Mouse (Mus musculus) neural tube, embryonic 12.5 days (tissue): ENCODE measurements at regions not wholly inside any gene's neighbourhood (a gene's known extent, or its start where the extent isn't known, plus 50 kb on each side); places are given as distances from the start of the nearest gene placed in this dataset.

Experiments used
- ATAC-seq: fragments of 200-750 bp; cut with Nextera tagmentation; 2 replicates; pipeline ENCODE4 v1.8.0; 2017; ENCODE audit warnings: low read depth, mild to moderate bottlenecking, moderate TSS enrichment, moderate library complexity; ENCODE audit not compliant: low FRiP score
- H3K27ac ChIP-seq: fragments of 300-500 bp; sonication (generic); 2 replicates; pipeline ENCODE4 v1.5.1; 2016
- H3K27me3 ChIP-seq: fragments of 300-500 bp; sonication (generic); replicated peaks from 2 replicates; pipeline ENCODE4 v1.6.1; 2016; ENCODE audit warnings: mild to moderate bottlenecking
- H3K36me3 ChIP-seq: fragments of 300-500 bp; sonication (generic); 2 replicates; pipeline ENCODE4 v1.6.1; 2016; ENCODE audit warnings: mild to moderate bottlenecking
- H3K4me1 ChIP-seq: fragments of 300-500 bp; sonication (generic); 2 replicates; pipeline ENCODE4 v1.6.1; 2016
- H3K4me2 ChIP-seq: fragments of 300-500 bp; sonication (generic); replicated peaks from 2 replicates; pipeline ENCODE4 v1.6.1; 2016; ENCODE audit warnings: mild to moderate bottlenecking
- H3K4me3 ChIP-seq: fragments of 300-500 bp; sonication (generic); 2 replicates; pipeline ENCODE4 v1.5.1; 2016
- H3K9ac ChIP-seq: fragments of 300-500 bp; sonication (generic); 2 replicates; pipeline ENCODE4 v1.6.1; 2016; ENCODE audit warnings: mild to moderate bottlenecking
- H3K9me3 ChIP-seq: fragments of 300-500 bp; sonication (generic); 2 replicates; pipeline ENCODE4 v1.6.1; 2016; ENCODE audit warnings: mild to moderate bottlenecking
- WGBS: fragments of 180-500 bp; shearing (Covaris S2); methylation state at CpG from one replicate; pipeline ENCODE4 v1.1.7; 2016; 5-methylcytosine and 5-hydroxymethylcytosine counted together

- no peak for ATAC-seq
- no peaks in the 10 kb centered on the region for H3K4me1 ChIP-seq
- H3K9me3 ChIP-seq = no peaks in the 10 kb centered on the region
- no peak overlapping the region for H3K27ac ChIP-seq
- no peak overlapping the region for H3K4me3 ChIP-seq
- H3K4me2 ChIP-seq = no peak overlapping the region
- 68% methylated on average over 5 of the region's 5 CpGs for WGBS
- H3K27me3 ChIP-seq = no peaks in the 10 kb centered on the region
- H3K9ac ChIP-seq = no peak overlapping the region
- H3K36me3 ChIP-seq = no peaks in the 10 kb centered on the region
These were observed 60.8 kb downstream of the Dmrta2 start for GRCm38 (mm10) chr4:110038696-110039095.

DNA sequence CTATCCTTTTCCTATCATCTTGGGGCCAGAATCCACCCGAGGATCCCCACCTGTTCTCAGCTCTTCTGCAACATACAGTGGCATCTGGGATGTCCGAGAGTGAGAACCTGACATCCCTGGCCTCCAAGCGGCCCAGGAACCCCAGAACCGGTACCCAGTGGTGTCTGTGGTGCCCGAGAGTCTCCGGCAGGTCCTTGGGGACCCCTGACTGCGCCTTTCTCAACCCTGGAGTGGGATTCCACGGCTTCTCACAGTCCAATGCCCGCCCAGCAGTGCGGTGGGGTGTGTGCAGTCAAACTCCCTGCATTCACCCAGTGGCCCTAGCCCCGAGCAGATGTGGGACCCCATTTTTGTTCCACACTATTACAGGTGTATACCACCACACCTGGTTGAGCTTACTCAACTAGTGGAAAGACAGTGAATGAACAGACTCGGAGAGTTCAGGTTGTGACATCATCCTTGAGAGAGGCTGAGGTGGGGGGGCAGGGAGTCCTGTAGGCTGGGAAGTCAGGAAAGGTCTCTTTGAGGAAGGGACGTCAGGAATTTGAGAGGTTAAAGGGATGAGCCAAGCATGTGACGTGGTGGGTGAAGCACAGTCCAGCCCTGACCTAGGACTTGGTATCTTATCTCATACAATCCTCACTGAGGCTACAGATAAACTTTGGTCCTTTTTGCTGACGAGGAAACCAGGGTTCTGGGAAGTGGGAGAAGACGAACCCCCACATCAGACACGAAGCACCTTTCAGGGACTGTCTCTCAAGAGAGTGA lies 67.2 kb downstream of the Dmrta2 start:
- Histone ChIP-seq H3K4me1 (no peaks in the 10 kb centered on the region), H3K36me3 (no peaks in the 10 kb centered on the region), H3K27ac (no peak overlapping the region), H3K4me2 (no peak overlapping the region), H3K9me3 (no peaks in the 10 kb centered on the region), H3K9ac (no peak overlapping the region), H3K4me3 (no peak overlapping the region), H3K27me3 (no peaks in the 10 kb centered on the region)
- no peak for ATAC-seq
- WGBS = 89% methylated on average over 17 of the region's 17 CpGs

DNA sequence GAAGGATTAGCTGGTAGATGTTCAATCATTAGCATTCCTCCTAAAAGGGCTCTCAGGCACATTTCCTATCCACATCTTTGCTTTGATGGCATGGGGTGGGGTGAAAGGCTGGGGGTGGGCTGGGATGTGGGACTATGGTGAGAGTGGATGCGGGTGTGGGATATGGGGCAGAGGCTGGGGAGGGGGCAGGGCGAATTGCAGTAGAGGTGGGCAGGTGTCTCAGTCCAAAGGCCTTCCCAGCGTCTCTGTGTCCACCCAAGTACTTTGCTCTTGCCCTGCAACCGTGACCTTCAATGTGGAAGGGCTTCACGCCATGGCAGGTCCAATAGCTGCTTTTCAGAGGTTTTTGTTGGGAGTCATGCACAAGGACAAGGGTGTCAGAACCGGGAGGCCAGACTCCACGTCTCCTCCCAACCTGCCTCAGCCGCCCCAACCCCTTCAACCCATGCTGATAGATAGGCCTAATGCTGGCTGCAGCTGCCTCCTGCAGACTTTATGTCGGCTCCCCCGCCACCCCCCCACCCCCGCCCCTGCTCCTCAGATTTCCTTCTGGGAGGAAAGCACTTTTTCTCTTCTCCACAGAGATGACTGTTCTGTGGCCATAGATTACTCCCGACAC lies 67.9 kb downstream of the Dmrta2 start:
- Histone ChIP-seq H3K27ac (no peak overlapping the region), H3K27me3 (no peaks in the 10 kb centered on the region), H3K36me3 (no peaks in the 10 kb centered on the region), H3K4me3 (no peak overlapping the region), H3K4me1 (no peaks in the 10 kb centered on the region), H3K9me3 (no peaks in the 10 kb centered on the region), H3K4me2 (no peak overlapping the region), H3K9ac (no peak overlapping the region)
- 73% methylated on average over 12 of the region's 12 CpGs for WGBS
- ATAC-seq = no peak

DNA sequence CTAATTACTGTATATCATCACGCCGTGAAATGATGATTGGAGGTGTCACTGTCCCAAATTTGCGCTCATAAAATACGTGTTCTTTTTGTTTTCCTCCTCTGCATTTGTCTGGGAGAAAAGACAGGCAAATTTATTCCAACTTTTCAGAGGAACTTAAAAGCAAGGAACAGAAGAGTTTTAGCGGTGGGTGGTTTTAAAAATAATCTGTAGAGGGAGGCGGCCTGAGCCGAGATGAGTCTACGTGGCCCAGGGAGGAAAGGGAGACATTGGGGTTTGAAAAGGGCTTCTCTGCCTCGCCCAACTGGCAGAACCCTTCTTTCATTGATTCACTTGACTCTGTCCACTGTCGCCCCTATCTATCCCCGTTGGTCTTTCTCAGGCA lies 68.4 kb downstream of the Dmrta2 start:
- Histone ChIP-seq H3K9me3 (no peaks in the 10 kb centered on the region), H3K4me3 (no peak overlapping the region), H3K36me3 (no peaks in the 10 kb centered on the region), H3K9ac (no peak overlapping the region), H3K27ac (no peak overlapping the region), H3K4me1 (peaks cover 4% of the 10 kb centered on the region; the same call in 1 of the 2 replicates), H3K4me2 (no peak overlapping the region), H3K27me3 (no peaks in the 10 kb centered on the region)
- ATAC-seq = no peak
- 83% methylated on average over 11 of the region's 11 CpGs for WGBS

GRCm38 (mm10) chr4:110050393-110051280 lies 72.8 kb downstream of the Dmrta2 start:
- WGBS = 4% methylated on average over 40 of the region's 40 CpGs
- no peak overlapping the region for H3K27ac ChIP-seq
- peaks cover 7% of the 10 kb centered on the region; the same call in 1 of the 2 replicates for H3K4me1 ChIP-seq
- peak overlapping the region; percentile 45 for H3K9ac ChIP-seq
- no peaks in the 10 kb centered on the region for H3K27me3 ChIP-seq
- peak; percentile 92 for ATAC-seq
- H3K4me2 ChIP-seq = peak overlapping the region; percentile 79
- no peaks in the 10 kb centered on the region for H3K9me3 ChIP-seq
- H3K4me3 ChIP-seq = peak overlapping the region; percentile 46
- no peaks in the 10 kb centered on the region for H3K36me3 ChIP-seq

GRCm38 (mm10) chr4:110051281-110051665 lies 73.4 kb downstream of the Dmrta2 start:
- whole genome bisulfite sequencing = 18% methylated on average over 12 of the region's 12 CpGs
- no peaks in the 10 kb centered on the region for H3K27me3 ChIP-seq
- H3K4me1 ChIP-seq = peaks cover 7% of the 10 kb centered on the region; the same call in 1 of the 2 replicates
- H3K9ac ChIP-seq = peak overlapping the region; percentile 45
- peak overlapping the region; percentile 46 for H3K4me3 ChIP-seq
- H3K27ac ChIP-seq = no peak overlapping the region
- no peaks in the 10 kb centered on the region for H3K36me3 ChIP-seq
- no peaks in the 10 kb centered on the region for H3K9me3 ChIP-seq
- no peak; the same call in 1 of the 2 replicates for ATAC-seq
- peak overlapping the region; percentile 79 for H3K4me2 ChIP-seq

GRCm38 (mm10) chr4:110051872-110052271 lies 74.0 kb downstream of the Dmrta2 start:
- H3K4me2 ChIP-seq = no peak overlapping the region
- H3K27ac ChIP-seq = 0 out of 2 replicates have a peak overlapping the region, but pooled peaks have one; percentile 26
- WGBS = 40% methylated on average over 10 of the region's 10 CpGs

GRCm38 (mm10) chr4:110052998-110053397 lies 75.1 kb downstream of the Dmrta2 start:
- Histone ChIP-seq H3K9ac (no peak overlapping the region), H3K4me3 (no peak overlapping the region), H3K27me3 (no peaks in the 10 kb centered on the region), H3K9me3 (no peaks in the 10 kb centered on the region), H3K4me2 (no peak overlapping the region), H3K4me1 (peaks cover 7% of the 10 kb centered on the region; the same call in 1 of the 2 replicates), H3K27ac (no peak overlapping the region), H3K36me3 (no peaks in the 10 kb centered on the region)
- no peak for ATAC-seq
- 91% methylated on average over 4 of the region's 4 CpGs for WGBS

More at GRCm38 (mm10) chr4:110051872-110052271, 74.0 kb downstream of the Dmrta2 start:
- peaks cover 7% of the 10 kb centered on the region; the same call in 1 of the 2 replicates for H3K4me1 ChIP-seq
- no peak overlapping the region for H3K4me3 ChIP-seq
- no peaks in the 10 kb centered on the region for H3K9me3 ChIP-seq
- no peak overlapping the region for H3K9ac ChIP-seq
- no peaks in the 10 kb centered on the region for H3K27me3 ChIP-seq
- no peak for ATAC-seq
- H3K36me3 ChIP-seq = no peaks in the 10 kb centered on the region

- Histone ChIP-seq H3K36me3 (no peaks in the 10 kb centered on the region), H3K27me3 (no peaks in the 10 kb centered on the region), H3K4me3 (no peak overlapping the region), H3K9me3 (no peaks in the 10 kb centered on the region), H3K4me1 (no peaks in the 10 kb centered on the region), H3K27ac (no peak overlapping the region), H3K9ac (no peak overlapping the region), H3K4me2 (no peak overlapping the region)
- ATAC-seq = no peak
- 82% methylated on average over 3 of the region's 3 CpGs for WGBS
These were observed 96.0 kb downstream of the Dmrta2 start for GRCm38 (mm10) chr4:110073836-110074235.

- no peak overlapping the region for H3K9ac ChIP-seq
- no peak overlapping the region for H3K4me3 ChIP-seq
- no peak overlapping the region for H3K27ac ChIP-seq
- H3K36me3 ChIP-seq = no peaks in the 10 kb centered on the region
- H3K4me1 ChIP-seq = no peaks in the 10 kb centered on the region
- H3K9me3 ChIP-seq = no peaks in the 10 kb centered on the region
- H3K4me2 ChIP-seq = no peak overlapping the region
- H3K27me3 ChIP-seq = no peaks in the 10 kb centered on the region
- no peak for ATAC-seq
These were observed 105.5 kb downstream of the Dmrta2 start for GRCm38 (mm10) chr4:110083371-110083770.

- 38% methylated on average over 9 of the region's 9 CpGs for WGBS
- no peak overlapping the region for H3K9ac ChIP-seq
- no peaks in the 10 kb centered on the region for H3K9me3 ChIP-seq
- H3K27ac ChIP-seq = no peak overlapping the region
- no peak overlapping the region for H3K4me3 ChIP-seq
- H3K4me1 ChIP-seq = no peaks in the 10 kb centered on the region
- H3K4me2 ChIP-seq = no peak overlapping the region
- no peak for ATAC-seq
- H3K36me3 ChIP-seq = no peaks in the 10 kb centered on the region
- no peaks in the 10 kb centered on the region for H3K27me3 ChIP-seq
These were observed 109.9 kb downstream of the Dmrta2 start for GRCm38 (mm10) chr4:110087570-110088247.
